Mouse (Mus musculus) midbrain, embryonic 16.5 days (tissue): ENCODE measurements around the gene Ntrk2. TPM values are rescaled to one million over a fixed set of nuclear protein-coding genes. Genes with fewer than 3 reads are reported as not detected.

ENCODE experiments used
- ATAC-seq: fragments of 200-750 bp; cut with Nextera tagmentation; 2 replicates; pipeline ENCODE4 v1.8.0; 2017; ENCODE audit warnings: moderate TSS enrichment
- H3K27ac ChIP-seq: fragments of 300-500 bp; sonication (generic); 2 replicates; pipeline ENCODE4 v1.5.1; 2014; ENCODE audit warnings: mild to moderate bottlenecking, low read length, mixed read lengths
- H3K27me3 ChIP-seq: fragments of 300-500 bp; sonication (generic); 2 replicates; pipeline ENCODE4 v1.6.1; 2014; ENCODE audit warnings: low read depth, low read length, mixed read lengths; ENCODE audit not compliant: control insufficient read depth, insufficient read depth
- H3K36me3 ChIP-seq: fragments of 300-500 bp; sonication (generic); 2 replicates; pipeline ENCODE4 v1.6.1; 2014; ENCODE audit warnings: mild to moderate bottlenecking, low read length, moderate library complexity, mixed read lengths; ENCODE audit not compliant: control insufficient read depth, insufficient read depth
- H3K4me1 ChIP-seq: fragments of 300-500 bp; sonication (generic); 2 replicates; pipeline ENCODE4 v1.6.1; 2014; ENCODE audit warnings: mild to moderate bottlenecking, low read length, mixed read lengths; ENCODE audit not compliant: control insufficient read depth, insufficient read depth
- H3K4me2 ChIP-seq: fragments of 300-500 bp; sonication (generic); 2 replicates; pipeline ENCODE4 v1.6.1; 2014; ENCODE audit warnings: mild to moderate bottlenecking, low read length, mixed read lengths
- H3K4me3 ChIP-seq: fragments of 300-500 bp; sonication (generic); 2 replicates; pipeline ENCODE4 v1.5.1; 2014; ENCODE audit warnings: low read depth, mild to moderate bottlenecking, low read length, moderate library complexity, mixed read lengths
- H3K9ac ChIP-seq: fragments of 300-500 bp; sonication (generic); 2 replicates; pipeline ENCODE4 v1.6.1; 2014; ENCODE audit warnings: low read depth, low read length, mixed read lengths
- H3K9me3 ChIP-seq: fragments of 300-500 bp; sonication (generic); replicated peaks from 2 replicates; pipeline ENCODE4 v1.6.1; 2014; ENCODE audit warnings: mild to moderate bottlenecking, low read length, mixed read lengths; ENCODE audit not compliant: control insufficient read depth, poor library complexity, severe bottlenecking
- WGBS: fragments of 180-500 bp; shearing (Covaris S2); extraction: QIAGEN DNeasy Blood & Tissue Kit; methylation state at CpG from one replicate; pipeline ENCODE4 v1.1.7; 2014; 5-methylcytosine and 5-hydroxymethylcytosine counted together
- polyA plus RNA-seq: library from polyadenylated mRNA; unstranded; fragments of >200 nt; fragmentation: Nextera tagmentation; extraction: Ambion mirVana; gene quantifications from 2 replicates; pipeline ENCODE4 v1.2.1, GENCODE M21; 2015

The Ntrk2 gene
- polyA plus RNA-seq, 1 experiment from 2014 or later = 137 TPM

- H3K4me1 ChIP-seq = 0 out of 2 replicates have a peak, but pooled peaks cover 2% of the 10 kb centered on the region
- H3K27ac ChIP-seq = no peak overlapping the region
- no peak overlapping the region for H3K4me2 ChIP-seq
- no peaks in the 10 kb centered on the region for H3K27me3 ChIP-seq
- no peaks in the 10 kb centered on the region for H3K36me3 ChIP-seq
- ATAC-seq = no peak
- WGBS = 86% methylated on average over 2 of the region's 2 CpGs
- no peaks in the 10 kb centered on the region for H3K9me3 ChIP-seq
- no peak overlapping the region for H3K9ac ChIP-seq
- no peak overlapping the region for H3K4me3 ChIP-seq
These were observed 105.6 kb downstream of the Ntrk2 start for GRCm38 (mm10) chr13:58911936-58912335.

GRCm38 (mm10) chr13:58912559-58912958, 106.2 kb downstream of the Ntrk2 start:
- Histone ChIP-seq H3K36me3 (no peaks in the 10 kb centered on the region), H3K4me2 (no peak overlapping the region), H3K4me1 (0 out of 2 replicates have a peak, but pooled peaks cover 2% of the 10 kb centered on the region), H3K27me3 (no peaks in the 10 kb centered on the region), H3K27ac (no peak overlapping the region), H3K9ac (no peak overlapping the region), H3K4me3 (no peak overlapping the region), H3K9me3 (no peaks in the 10 kb centered on the region)
- ATAC-seq = peak; percentile 71

GRCm38 (mm10) chr13:58914061-58914814, 107.9 kb downstream of the Ntrk2 start:
- Histone ChIP-seq H3K27ac (no peak overlapping the region), H3K4me1 (0 out of 2 replicates have a peak, but pooled peaks cover 2% of the 10 kb centered on the region), H3K9ac (no peak overlapping the region), H3K4me2 (no peak overlapping the region), H3K36me3 (no peaks in the 10 kb centered on the region), H3K4me3 (no peak overlapping the region), H3K27me3 (no peaks in the 10 kb centered on the region), H3K9me3 (no peaks in the 10 kb centered on the region)
- ATAC-seq = no peak
- 82% methylated on average over 6 of the region's 6 CpGs for WGBS

- WGBS = 97% methylated on average over 2 of the region's 2 CpGs
- no peak for ATAC-seq
These were observed 110.0 kb downstream of the Ntrk2 start for GRCm38 (mm10) chr13:58916348-58916747.

GRCm38 (mm10) chr13:58920241-58920640, 113.9 kb downstream of the Ntrk2 start:
- no peak for ATAC-seq
- WGBS = 92% methylated on average over 7 of the region's 7 CpGs
- Histone ChIP-seq H3K9ac (no peak overlapping the region), H3K36me3 (no peaks in the 10 kb centered on the region), H3K4me1 (peaks cover 2% of the 10 kb centered on the region; the same call in 1 of the 2 replicates), H3K4me2 (no peak overlapping the region), H3K4me3 (no peak overlapping the region), H3K9me3 (no peaks in the 10 kb centered on the region), H3K27ac (no peak overlapping the region), H3K27me3 (no peaks in the 10 kb centered on the region)

More at GRCm38 (mm10) chr13:58916348-58916747, 110.0 kb downstream of the Ntrk2 start:
- no peaks in the 10 kb centered on the region for H3K36me3 ChIP-seq
- no peak overlapping the region for H3K4me3 ChIP-seq
- no peak overlapping the region for H3K4me2 ChIP-seq
- H3K27ac ChIP-seq = no peak overlapping the region
- H3K27me3 ChIP-seq = no peaks in the 10 kb centered on the region
- 0 out of 2 replicates have a peak, but pooled peaks cover 2% of the 10 kb centered on the region for H3K4me1 ChIP-seq
- no peak overlapping the region for H3K9ac ChIP-seq
- no peaks in the 10 kb centered on the region for H3K9me3 ChIP-seq

- no peak for ATAC-seq
- H3K9me3 ChIP-seq = no peaks in the 10 kb centered on the region
- H3K27ac ChIP-seq = no peak overlapping the region
- peaks cover 2% of the 10 kb centered on the region; the same call in 1 of the 2 replicates for H3K4me1 ChIP-seq
- no peaks in the 10 kb centered on the region for H3K36me3 ChIP-seq
- 94% methylated on average over 3 of the region's 3 CpGs for WGBS
- H3K4me3 ChIP-seq = no peak overlapping the region
- no peaks in the 10 kb centered on the region for H3K27me3 ChIP-seq
- H3K4me2 ChIP-seq = no peak overlapping the region
- no peak overlapping the region for H3K9ac ChIP-seq
These were observed 114.9 kb downstream of the Ntrk2 start for GRCm38 (mm10) chr13:58921255-58921654.

GRCm38 (mm10) chr13:58921705-58922104, 115.3 kb downstream of the Ntrk2 start:
- 93% methylated on average over 10 of the region's 10 CpGs for WGBS
- Histone ChIP-seq H3K4me2 (no peak overlapping the region), H3K36me3 (no peaks in the 10 kb centered on the region), H3K9ac (no peak overlapping the region), H3K4me1 (peaks cover 2% of the 10 kb centered on the region; the same call in 1 of the 2 replicates), H3K4me3 (no peak overlapping the region), H3K9me3 (no peaks in the 10 kb centered on the region), H3K27me3 (no peaks in the 10 kb centered on the region), H3K27ac (no peak overlapping the region)
- no peak for ATAC-seq

- no peaks in the 10 kb centered on the region for H3K36me3 ChIP-seq
- H3K27me3 ChIP-seq = no peaks in the 10 kb centered on the region
- H3K9ac ChIP-seq = no peak overlapping the region
- no peak for ATAC-seq
- H3K27ac ChIP-seq = no peak overlapping the region
- H3K9me3 ChIP-seq = no peaks in the 10 kb centered on the region
- H3K4me1 ChIP-seq = peaks cover 2% of the 10 kb centered on the region; the same call in 1 of the 2 replicates
- H3K4me3 ChIP-seq = no peak overlapping the region
- H3K4me2 ChIP-seq = no peak overlapping the region
- 80% methylated on average over 15 of the region's 15 CpGs for WGBS
These were observed 115.8 kb downstream of the Ntrk2 start for GRCm38 (mm10) chr13:58922174-58922573.

GRCm38 (mm10) chr13:58923496-58923895, 117.1 kb downstream of the Ntrk2 start:
- Histone ChIP-seq H3K36me3 (no peaks in the 10 kb centered on the region), H3K4me3 (no peak overlapping the region), H3K9me3 (no peaks in the 10 kb centered on the region), H3K27ac (peak overlapping the region; percentile 4; the same call in 1 of the 2 replicates), H3K9ac (no peak overlapping the region), H3K27me3 (no peaks in the 10 kb centered on the region), H3K4me1 (peaks cover 2% of the 10 kb centered on the region; the same call in 1 of the 2 replicates), H3K4me2 (no peak overlapping the region)
- 85% methylated on average over 7 of the region's 7 CpGs for WGBS
- ATAC-seq = no peak
